Mouse (Mus musculus): ENCODE data around the gene Blmh. TPM values are rescaled to one million over a fixed set of nuclear protein-coding genes. Genes with fewer than 3 reads are reported as not detected.

Blmh gene
- polyA plus RNA-seq, 1 experiment: 20.2 TPM

DNA sequence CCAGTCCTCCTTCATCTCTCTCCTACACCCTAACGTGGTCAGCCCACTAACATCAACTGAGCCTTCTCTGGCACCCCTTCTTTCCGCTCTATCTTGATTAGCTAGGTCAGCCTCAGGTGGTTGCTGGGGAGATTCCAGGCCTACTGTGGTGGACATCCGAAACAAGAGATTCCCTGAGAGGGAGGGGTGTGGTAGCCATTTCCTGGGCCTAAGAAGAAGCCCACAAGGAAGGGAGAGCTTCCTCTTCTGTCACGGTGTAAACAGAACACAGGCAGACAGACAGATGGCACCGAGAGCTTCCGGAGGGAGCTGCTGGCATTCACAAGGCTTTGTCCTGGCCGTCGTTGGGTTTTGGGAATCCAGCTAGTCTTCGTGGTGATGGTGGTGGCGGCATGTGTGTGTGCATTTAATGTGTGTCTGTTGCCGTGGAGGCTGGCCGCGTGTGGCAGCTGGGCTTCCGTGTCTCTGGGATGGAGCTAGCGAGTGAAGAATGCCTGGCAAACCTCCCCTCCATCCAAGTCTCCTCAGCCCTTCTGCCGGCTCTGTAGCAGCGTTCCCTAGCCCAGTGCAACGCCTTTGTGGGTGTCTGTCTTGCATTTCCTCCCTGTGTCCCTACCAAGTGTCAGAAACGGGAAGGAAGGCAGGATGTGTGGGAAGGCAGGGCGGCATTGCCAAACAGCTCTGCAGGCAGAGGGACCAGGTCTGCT is 71.5 kb downstream of the Blmh start:
- 50% methylated on average over 20 of the region's 20 CpGs for WGBS

DNA sequence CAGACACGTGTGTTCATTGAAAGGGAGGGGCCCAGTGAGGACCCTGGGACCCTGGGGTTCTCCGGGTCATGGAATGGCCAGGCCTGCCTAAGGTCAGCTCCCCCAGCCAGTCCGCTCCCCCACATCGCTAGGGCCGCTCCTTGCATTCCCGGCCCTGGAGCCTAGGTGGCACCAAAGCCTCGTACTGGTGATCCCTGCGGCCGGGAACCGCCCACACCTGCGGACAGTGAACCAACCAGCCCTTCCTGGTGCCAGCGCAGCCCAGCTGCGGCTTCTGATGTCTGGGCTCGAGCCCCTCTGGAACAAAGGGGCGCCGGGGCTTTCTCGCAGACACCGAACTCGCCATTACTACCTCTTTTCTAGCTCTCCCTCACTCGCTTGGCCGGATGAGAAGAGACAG is 72.7 kb downstream of the Blmh start:
- no peak for DNase-seq (ENCODE audit: low read depth, low spot score)
- 1% methylated on average over 21 of the region's 21 CpGs for WGBS

More for the DNA sequence above, 71.5 kb downstream of the Blmh start:
- no peak for DNase-seq (ENCODE audit: low read depth, low spot score)

DNA sequence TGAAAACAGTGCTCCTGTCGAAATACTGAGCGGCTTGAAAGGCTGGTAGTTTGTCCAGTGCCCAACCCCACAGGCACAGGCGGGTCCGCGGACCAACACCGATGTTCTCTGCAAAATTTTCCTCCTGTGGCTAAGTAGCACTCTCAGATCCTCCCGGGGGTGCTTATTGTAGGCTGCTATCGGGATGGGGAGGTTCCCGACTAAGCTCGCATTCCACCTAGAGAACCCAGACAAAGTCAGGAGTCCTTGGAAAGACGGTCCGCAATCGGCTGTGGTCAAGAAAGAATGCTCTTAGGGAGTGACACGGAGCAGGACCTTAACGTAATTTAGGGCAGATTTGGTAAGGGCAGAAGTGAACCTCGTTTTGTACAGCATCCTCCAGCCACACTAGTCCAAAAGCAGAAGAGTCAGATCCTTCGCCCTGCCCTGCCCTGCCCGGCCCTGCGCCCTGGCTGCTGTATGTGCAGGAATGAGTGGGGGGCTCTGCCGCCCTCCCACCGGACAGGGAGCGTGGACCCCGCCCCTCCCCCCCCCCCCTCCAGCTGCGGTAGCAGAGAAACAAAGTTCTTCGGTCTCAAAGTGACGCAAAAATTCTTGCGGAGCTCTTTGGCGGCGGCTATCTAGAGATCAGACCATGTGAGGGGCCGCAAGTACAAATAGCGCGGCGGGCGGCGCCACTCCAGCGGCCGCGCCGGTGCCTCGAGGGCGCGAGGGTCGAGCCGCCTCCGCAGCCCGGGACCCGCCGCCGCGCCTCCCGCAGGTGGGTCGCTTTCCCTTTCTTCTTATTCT is 73.5 kb downstream of the Blmh start, which contains the start of gene Slc6a4:
Slc6a4 (plus strand) TSS at position 688 of the 789 bp plus-strand sequence.
- 1% methylated on average over 52 of the region's 52 CpGs for WGBS
- no peak for DNase-seq (ENCODE audit: low read depth, low spot score)

DNA sequence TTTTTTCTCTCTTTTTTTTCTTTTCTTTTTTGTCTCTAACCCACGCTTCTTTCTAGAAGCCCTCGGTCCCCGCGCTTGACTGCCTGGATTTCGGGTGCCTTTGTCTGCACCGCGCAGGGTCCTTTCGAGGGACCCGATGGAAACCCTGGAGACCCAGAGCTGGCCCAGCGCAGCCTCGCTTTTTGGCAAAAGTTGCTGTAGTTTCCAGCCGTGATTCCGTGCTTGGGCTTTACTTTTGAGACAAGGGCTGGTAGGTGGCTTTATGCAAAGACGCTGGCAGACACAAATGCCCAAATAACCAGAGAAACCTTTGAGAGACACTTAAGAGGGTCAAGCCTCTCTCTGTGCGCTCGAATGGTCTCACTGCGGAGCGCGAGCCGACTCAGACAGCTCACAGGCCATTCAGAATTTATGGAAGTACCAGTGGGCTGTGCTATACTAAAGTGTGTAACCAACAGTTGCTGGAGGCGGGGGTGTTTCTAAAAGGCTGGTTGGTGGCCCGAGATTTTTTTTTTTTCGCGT is 74.2 kb downstream of the Blmh start:
- no peak for DNase-seq (ENCODE audit: low read depth, low spot score)
- 15% methylated on average over 24 of the region's 24 CpGs for WGBS

DNA sequence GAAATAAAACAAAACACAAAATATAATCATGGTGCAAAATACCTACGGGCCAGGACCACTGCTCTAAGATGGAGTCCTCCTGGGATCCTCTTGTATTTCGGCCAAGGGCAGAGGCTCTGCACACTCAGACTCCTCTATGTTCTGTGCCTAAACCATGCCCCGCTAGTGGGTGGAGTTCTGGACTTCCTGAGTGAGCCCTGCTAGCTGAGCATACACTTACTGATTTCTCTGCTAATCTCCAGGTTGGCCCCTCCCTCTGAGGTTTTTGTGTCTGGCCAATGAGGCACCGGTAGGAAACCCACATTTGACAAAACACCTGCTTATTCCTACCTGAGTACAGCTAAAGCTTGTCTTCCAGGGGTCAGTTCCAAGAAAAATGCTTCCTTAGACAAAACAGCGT is 76.1 kb downstream of the Blmh start:
- DNase-seq (ENCODE audit: low read depth, low spot score): no peak

DNA sequence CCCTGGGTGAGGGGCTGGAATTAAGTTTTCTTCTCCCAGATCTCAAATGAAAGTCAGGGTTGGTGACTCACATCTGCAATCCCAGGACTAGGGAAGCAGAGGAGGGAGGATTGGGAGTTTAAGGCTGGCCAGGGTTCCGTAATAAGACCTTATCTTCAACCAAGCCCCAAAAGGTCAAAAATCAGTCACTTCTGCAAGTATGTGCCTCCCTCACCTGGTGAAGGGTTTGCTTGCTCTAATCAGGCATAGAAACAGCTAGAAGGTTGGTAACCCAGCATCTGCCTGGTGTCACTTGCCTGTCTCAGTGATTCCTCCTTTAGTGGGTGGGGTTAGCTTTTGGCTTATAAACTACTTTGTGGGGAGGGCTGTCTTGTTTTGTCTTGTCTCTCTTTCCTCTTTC is 77.8 kb downstream of the Blmh start:
- 52% methylated on average over 1 of the region's 1 CpGs for WGBS
- DNase-seq (ENCODE audit: low read depth, low spot score): no peak

More for the DNA sequence above, 76.1 kb downstream of the Blmh start:
- 51% methylated on average over 5 of the region's 5 CpGs for WGBS

DNA sequence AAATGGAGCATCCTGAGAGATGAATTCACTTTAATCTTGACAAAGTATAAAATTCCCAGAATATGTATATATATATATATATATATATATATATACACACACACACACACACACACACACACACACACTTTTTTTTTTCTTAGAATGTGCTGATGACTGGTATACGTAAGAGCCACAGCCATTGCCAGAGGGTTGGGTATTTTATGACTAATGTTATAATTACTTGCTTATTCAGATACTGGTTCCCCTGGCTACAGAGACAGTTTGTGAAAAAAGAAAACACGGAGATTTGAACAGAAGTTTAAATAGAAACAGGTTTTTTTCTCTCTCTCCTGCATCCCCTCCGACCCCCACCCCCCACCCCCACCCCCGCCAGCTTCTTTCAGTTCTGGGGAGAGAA is 81.3 kb downstream of the Blmh start:
- WGBS: 23% methylated on average over 4 of the region's 4 CpGs
- no peak for DNase-seq (ENCODE audit: low read depth, low spot score)

DNA sequence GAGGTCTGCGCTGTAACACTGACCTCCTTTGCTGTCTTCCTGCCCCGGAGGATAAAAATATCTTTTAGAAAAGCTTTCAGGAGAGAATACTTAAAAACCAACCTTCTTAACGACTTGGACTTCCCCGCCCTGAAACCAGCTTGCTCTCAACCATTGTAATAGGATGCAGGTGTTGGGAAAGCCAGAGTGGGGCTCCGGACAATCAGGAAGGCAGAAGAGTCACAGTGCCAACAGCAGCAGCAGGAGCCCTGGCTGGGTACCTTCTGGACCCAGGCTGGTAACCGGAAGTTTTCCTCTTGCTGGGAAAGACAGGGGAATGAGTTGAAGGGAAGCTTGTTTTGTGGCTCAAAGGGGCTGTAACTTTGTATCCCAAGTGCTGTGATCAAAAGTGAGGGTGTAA is 82.0 kb downstream of the Blmh start:
- DNase-seq (ENCODE audit: low read depth, low spot score): no peak
- WGBS: 31% methylated on average over 6 of the region's 6 CpGs

DNA sequence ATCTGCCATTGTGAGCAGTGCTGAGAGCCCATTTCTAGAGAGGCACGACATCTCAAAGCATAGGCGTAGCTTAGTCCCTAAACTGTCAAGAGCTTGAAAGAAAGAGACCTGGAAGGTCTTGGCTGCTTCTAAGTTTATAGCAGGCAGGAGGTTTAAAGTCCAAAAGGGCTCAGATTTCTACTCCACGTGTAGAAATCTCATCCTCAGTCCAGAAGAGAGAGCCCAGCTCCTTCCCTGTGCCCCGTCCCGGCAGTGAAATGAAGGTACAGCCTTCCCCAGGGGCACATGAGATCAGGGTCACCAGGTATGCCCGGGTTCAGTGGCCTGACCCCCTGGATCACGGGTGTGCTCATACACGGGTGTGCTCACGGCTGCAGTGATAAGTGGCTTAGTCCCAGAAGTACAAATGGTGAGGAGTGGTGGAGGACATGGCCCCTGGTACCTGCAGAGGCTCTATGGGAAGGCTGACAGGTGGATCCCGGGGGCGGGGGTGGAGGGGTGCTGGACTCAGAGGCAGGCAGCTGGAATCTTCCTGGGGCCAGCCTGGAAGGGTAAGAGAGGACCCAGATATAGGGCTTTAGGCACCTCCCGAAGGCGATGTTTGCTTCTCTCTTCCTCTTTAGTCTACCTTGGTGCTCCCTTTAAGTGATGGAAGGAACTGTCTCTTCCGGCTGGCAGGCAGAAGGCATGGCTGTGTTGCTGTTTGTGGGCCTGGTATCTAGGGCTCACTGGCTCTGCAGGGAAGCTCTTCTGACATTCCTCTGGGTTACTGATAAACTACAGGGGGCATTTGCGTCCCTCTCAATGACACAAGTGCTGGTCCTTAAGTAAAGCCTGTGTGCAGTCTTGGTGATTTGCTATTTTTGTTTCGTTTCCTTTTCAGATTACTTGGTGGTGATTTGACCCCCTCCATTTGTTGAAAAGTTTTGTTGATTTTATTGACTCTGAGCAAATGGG is 84.7 kb downstream of the Blmh start:
- 25% methylated on average over 16 of the region's 16 CpGs for WGBS
- no peak for DNase-seq (ENCODE audit: low read depth, low spot score)

DNA sequence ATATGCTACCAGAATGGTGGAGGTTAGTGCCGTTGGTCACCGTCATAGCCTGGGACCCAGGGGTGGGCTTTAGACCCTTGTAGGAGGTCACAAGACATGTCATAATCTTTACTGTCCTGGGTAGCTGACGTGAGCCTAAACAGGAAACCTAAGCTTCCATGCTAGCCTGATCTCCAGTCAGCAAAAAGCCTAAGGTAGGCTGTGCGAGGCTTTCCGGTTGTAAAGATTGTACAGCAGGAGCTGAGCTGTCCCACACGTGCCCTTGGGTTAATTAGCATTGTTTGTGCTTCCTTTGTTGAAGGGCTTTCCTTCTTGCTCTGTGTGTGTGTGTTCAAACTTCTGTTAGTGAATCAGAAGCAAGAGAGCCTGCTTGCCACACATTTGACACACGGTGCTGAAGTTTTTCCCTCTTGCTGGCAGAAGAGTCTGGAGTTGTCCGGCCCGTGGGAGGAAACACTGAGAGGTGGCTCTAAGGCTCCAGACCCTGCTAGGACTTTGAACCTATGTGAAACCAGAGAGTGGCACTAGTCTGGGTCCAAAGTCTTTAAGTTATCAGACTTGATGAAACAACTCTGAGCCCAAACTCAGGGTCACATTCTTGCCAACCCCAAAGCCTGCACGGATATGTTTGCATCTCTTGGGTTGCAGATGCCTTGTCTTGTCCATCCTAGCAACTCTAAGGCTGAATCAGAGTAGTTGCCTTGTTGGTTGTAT is 86.3 kb downstream of the Blmh start:
- no peak for DNase-seq (ENCODE audit: low read depth, low spot score)
- WGBS: 40% methylated on average over 10 of the region's 10 CpGs

DNA sequence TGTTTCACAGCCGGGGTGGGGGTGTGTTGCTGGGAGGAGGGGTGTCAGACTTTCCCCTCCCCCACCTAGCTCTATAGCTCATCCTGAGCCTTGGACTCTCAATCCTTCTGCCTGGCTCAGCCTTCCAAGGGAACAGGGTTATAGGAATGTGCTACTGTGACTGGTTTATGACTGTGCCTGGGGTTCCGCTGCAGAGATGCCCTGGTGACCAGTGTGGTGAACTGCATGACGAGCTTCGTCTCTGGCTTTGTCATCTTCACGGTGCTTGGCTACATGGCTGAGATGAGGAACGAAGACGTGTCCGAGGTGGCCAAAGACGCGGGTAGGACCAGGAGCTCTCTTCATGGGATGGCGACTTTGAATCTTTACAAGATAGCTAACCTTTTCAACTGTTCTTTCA is 93.4 kb downstream of the Blmh start:
- no peak for DNase-seq (ENCODE audit: low read depth, low spot score)
- 88% methylated on average over 11 of the region's 11 CpGs for WGBS

DNA sequence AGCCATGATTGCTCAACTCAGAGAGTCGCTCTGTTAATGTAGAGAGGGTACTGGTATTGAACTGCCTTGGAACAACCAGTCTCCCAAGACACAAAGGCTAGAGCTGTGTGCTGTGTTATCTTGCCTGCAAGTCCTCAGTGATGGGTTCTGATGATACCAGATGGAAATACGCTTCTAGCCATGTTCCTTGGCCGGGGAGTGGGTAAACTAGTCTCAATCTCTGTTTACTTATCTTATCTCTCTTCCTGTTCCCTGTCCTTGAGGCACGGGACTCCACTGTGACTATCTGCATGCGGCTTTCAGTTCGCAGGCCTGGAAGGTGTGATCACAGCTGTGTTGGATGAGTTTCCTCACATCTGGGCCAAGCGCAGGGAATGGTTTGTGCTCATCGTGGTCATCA is 94.9 kb downstream of the Blmh start:
- WGBS: 26% methylated on average over 8 of the region's 8 CpGs
- DNase-seq (ENCODE audit: low read depth, low spot score): no peak

DNA sequence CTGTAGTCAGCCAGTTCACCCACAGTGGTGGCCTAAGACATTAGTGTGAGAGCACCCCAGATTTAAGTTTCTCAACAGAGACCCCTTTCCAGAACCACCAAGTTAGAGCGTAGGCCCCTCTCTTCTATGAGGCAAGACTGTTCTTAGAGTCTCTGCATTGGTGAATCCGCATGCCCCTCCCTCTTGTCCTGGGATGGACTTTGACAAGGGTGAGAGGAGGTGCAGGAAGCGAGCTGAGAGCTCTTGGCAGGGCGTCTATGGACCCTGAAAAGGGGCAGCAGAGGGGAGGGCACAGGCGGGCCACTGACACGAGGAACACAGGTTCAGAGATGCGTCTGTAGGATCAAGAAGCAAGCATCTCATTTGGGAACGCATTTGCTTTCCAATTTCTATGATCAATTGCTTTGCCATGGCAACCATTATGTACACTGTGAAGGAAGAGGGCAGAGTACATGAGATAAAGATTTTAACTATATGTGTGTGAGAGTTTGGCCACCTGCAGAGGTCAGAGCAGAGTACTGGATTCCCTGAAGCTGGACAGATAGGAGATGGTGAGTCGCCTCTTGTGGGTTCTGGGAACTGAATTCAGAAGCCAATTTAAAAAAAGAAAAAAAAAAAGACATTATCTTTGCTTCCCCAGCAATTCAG is 97.3 kb downstream of the Blmh start:
- no peak for DNase-seq (ENCODE audit: low read depth, low spot score)
- 32% methylated on average over 9 of the region's 9 CpGs for WGBS

DNA sequence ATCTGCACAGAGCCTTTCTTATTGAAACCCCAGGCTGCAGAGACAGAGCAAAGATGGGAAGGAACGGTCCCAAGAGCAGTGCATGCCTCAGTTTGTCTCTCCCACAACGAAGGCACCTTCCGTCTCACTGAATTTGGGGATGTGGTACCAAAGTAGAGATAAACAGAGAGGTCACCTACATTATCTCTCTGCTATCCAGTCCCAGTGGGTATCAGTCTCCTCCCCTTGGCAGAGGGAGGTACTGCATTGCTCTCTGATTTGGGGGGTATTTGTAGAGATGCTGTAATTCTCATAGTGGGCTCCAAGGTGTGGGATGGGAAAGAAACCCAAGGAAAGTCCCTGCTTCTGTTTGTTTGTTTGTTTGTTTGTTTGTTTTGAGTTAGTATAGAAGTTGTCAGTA is 102.0 kb downstream of the Blmh start:
- WGBS: 85% methylated on average over 3 of the region's 3 CpGs
- no peak for DNase-seq (ENCODE audit: low read depth, low spot score)

DNA sequence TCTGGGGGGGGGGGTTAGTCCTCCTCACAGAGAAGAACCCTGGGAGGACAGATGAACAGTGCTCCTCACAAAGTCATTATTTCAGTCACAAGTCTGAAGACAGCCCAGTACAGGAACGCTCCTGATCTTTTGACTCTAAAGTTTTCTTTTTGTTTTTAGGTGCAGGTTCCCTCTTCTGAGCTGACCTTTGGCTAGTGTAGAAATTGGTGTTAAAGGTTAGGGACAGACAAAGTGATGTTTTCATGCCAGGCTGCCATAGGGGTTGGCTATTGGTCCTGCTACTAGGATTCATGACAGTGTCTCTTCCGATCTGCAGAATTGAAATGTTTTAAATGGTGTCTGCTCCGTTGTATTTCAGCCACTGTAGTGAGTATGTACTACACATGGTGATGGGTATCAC is 103.5 kb downstream of the Blmh start:
- DNase-seq (ENCODE audit: low read depth, low spot score): no peak
- WGBS: 88% methylated on average over 3 of the region's 3 CpGs

DNA sequence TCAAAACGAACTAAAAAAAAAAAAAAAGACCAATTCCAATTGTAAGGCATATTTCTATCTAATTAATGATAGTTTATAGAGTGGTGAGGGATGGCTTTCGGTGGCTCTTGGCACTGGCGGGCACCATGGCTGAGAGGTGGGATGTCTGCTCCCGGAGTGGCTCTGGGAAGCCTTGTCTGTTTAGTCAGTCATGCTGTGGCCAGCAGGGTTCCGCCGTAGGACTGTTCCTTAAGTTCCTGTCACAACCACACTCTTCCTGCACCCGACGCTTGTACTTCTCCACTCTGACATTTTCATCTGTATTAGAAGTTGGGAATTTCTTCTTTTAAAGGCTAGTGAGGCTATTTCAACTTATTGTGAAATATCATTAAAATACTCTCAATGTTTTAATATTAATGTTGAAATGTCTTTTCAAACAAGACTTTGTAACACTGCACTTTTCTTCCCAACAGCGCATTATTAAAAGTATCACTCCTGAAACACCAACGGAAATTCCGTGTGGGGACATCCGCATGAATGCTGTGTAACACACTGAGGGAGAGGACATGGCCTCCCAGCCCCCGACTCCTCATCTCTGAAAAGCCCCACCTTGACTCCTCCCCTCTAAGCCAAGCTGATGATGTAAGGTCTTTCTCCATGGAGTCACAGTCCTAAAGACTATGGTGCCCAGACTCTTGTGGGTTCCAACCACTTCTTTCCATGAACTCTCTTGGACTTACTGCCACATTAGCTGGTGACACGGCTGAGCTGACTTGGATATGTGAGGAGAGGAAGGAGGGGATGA is 106.7 kb downstream of the Blmh start:
- no peak for DNase-seq (ENCODE audit: low read depth, low spot score)
- WGBS: 72% methylated on average over 14 of the region's 14 CpGs
